Mouse (Mus musculus) ES-Bruce4 (cell line): Measurements from ENCODE around the gene Rbm47.

Experiments used
- CTCF ChIP-seq: IDR thresholded peaks from one replicate; pipeline ENCODE4 v1.8.1; 2011; ENCODE audit warnings: low read depth, low read length
- POLR2A ChIP-seq: IDR thresholded peaks from one replicate; pipeline ENCODE4 v1.8.1; 2011; ENCODE audit warnings: low read length; ENCODE audit not compliant: insufficient read depth

GRCm38 (mm10) chr5:66050841-66051240 is 122.1 kb downstream of the Rbm47 start:
- TF ChIP-seq CTCF = no peak
- TF ChIP-seq POLR2A = no peak
